Mouse (Mus musculus) megakaryocyte-erythroid progenitor cell, adult 5 weeks (primary cell): ENCODE results near the gene Sdf4. TPM values are rescaled to one million over a fixed set of nuclear protein-coding genes. Genes with fewer than 3 reads are reported as not detected.

Experiments
- polyA plus RNA-seq: library from polyadenylated mRNA; stranded (reverse); fragments of >175 nt; gene quantifications from 2 replicates; pipeline ENCODE4 v1.2.3, GENCODE M21; 2012

Sdf4 gene
- polyA plus RNA-seq = 50.9 and 58.4 TPM in 2 replicates

DNA sequence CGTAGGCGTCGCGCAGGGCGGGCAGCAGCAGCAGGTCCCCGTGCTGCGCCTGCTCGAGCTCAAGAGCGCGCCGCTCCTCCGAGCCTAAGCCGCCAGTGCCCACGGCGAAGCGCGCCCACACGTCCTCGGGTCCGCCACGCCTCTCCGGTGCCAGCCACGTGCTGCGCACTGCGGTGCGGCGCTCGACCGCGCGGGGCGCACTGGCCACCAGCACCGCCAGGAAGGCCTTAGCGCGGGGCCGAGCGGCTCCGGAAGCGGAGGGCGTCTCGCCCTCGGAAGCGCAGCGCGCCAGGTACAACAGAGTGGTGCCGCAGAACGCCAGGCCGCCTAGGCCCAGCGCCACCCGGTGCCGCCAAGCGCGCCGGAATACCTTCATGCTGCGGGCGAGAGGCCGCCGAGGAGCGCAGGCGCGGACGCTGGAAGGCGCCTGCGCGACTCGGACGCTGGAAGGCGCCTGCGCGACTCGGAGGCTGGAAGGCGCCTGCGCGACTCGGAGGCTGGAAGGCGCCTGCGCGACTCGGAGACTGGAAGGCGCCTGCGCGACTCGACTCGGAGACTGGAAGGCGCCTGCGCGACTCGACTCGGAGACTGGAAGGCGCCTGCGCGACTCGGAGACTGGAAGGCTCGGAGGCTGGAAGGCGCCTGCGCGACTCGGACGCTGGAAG lies at the start of gene Sdf4, which contains the start of gene B3galt6:
Sdf4 (plus strand) TSS at position 632 of the 665 bp plus-strand sequence.
B3galt6 (minus strand) TSS at position 409 of the 665 bp plus-strand sequence.

DNA sequence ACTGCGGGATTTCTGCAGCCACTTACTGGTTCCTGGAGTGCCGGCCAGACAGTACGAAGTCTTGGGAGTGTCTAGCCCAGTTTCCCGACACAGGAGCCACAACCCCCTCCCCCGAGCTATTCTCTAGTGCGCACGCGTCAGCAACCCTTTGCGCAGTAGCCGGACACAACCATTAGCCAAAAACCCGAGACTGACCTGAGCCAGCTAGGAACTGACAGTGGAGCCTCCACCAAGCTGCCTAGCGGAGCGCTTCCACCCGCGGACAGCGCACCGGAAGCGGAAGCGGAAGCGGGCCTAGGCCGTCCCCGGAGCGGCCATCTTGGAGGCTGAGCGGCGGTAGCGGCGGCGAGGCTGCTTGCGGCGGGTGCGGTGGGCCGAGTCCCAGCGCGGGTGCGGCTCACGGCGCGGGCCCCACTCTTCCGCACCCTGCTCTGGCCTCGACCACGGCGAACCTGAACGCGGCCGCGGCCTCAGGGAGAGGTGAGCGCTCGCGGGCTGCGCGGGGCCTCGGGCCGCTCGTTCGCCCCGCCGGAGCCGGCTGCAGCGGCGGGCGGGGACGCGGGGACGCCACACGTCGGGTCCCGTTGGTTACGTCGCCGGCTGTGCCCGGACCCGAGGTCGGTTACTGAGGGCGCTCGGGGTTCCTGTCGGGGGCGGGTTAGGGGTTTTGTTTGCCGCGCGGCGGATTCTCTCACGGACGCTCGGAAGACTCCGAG lies 49.0 kb upstream of the Sdf4 start, which contains the start of gene Ube2j2:
Ube2j2 (plus strand) TSS at position 298 of the 716 bp plus-strand sequence.

DNA sequence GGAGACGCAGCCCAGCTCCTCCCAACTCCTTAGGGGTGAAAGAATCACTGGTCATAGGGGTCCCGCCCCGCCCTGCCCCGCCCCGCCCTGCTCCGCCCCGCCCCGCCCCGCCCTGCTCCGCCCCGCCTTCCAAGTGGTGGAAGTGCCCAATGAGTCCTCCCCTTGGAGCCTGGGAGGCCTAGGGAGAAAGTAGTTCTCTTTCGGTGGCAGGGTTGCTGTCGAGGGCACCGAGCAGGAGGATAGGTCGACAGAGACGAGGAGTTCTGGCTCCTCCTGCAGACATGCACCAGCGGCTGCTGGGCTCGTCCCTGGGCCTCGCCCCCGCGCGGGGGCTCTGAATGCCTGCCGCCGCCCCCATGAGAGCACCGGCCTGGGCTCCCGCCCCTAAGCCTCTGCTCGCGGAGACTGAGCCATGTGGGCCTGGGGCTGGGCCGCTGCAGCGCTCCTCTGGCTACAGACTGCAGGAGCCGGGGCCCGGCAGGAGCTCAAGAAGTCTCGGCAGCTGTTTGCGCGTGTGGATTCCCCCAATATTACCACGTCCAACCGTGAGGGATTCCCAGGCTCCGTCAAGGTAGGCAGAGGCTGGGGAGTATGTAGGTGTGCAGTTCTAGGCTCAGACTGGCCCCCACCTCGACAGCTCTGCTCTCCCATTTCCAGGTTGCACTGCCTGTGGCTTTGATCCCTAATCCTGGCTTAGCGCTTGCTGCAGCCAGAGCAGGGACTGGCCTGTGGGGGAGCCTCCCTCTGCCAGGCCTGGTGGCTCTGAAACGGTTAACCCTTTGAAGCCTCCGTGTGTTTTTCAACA lies 30.3 kb upstream of the Sdf4 start, which contains the start of gene C1qtnf12:
C1qtnf12 (plus strand) TSS at position 152 of the 805 bp plus-strand sequence.

DNA sequence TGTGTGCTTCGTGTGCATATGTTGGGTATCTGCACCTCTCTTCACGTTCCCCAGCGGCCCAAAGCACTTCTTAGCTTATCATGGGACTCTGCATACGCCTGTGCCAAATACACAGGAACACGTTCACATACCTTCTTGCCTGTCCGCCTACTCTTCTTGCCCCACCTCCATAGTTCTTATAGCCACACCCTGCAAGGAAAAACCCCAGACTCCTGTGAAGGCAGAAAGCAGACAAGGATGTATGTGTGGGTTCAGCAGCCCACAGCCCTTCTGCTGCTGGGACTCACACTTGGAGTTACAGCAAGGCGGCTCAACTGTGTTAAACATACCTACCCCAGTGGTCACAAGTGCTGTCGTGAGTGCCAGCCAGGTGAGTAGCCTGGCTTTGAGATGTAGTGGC lies 21.0 kb downstream of the Sdf4 start, which contains the start of gene Tnfrsf4:
Tnfrsf4 (plus strand) TSS at position 207 of the 400 bp plus-strand sequence.

DNA sequence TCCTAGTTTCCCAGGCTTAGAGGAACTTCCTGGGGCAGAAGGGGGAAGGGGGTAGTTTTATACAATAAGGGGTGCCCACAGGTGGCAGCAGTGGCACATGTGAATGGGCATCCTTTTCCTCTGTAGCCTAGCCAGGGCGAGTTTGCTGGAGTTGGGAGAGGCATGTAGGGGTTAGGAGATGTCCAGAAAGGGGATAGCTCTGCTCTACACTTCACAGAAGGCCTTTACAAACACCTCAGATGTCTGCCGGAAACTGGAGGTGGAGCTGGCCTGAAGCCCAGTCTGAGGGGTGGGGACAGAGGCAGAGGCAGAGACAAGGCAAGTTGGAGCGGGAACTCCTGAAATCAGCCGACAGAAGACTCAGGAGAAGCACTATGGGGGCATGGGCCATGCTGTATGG lies 33.3 kb downstream of the Sdf4 start, which contains the start of gene Tnfrsf18:
Tnfrsf18 (plus strand) TSS at position 152 of the 400 bp plus-strand sequence.

GRCm38 (mm10) chr4:156059261-156059660 lies 66.6 kb downstream of the Sdf4 start, which contains the start of gene Ttll10:
TSS of gene Ttll10 (minus strand) at chr4:156059414.

Other genes with a start within 250 kb of the Sdf4 start
- gene Atad3a, start 231.8 kb upstream of the Sdf4 start, polyA plus RNA-seq = 56.6 and 80.5 TPM in 2 replicates
- gene Vwa1, start 218.2 kb upstream of the Sdf4 start, polyA plus RNA-seq = 0.02 and 0.09 TPM in 2 replicates
- gene Tmem88b, start 207.0 kb upstream of the Sdf4 start, polyA plus RNA-seq = not detected in 2 replicates
- gene Ankrd65, start 202.4 kb upstream of the Sdf4 start, polyA plus RNA-seq = 0.04 TPM in 1 of 2 replicates, not detected in the other
- 16.8 and 21.1 TPM in 2 replicates for gene Mrpl20, start 190.0 kb upstream of the Sdf4 start, polyA plus RNA-seq
- 31.6 and 49.6 TPM in 2 replicates for gene Ccnl2, start 180.4 kb upstream of the Sdf4 start, polyA plus RNA-seq
- gene Aurkaip1, start 161.6 kb upstream of the Sdf4 start, polyA plus RNA-seq = 234 and 261 TPM in 2 replicates
- 0.96 TPM in 1 of 2 replicates, not detected in the other for gene Mxra8, start 153.2 kb upstream of the Sdf4 start, polyA plus RNA-seq
- 103 and 130 TPM in 2 replicates for gene Dvl1, start 145.5 kb upstream of the Sdf4 start, polyA plus RNA-seq
- gene Tas1r3, start 129.5 kb upstream of the Sdf4 start, polyA plus RNA-seq = 0.14 and 0.22 TPM in 2 replicates
- 2.0 and 2.1 TPM in 2 replicates for gene Cptp, start 123.4 kb upstream of the Sdf4 start, polyA plus RNA-seq
- gene Ints11, start 123.3 kb upstream of the Sdf4 start, polyA plus RNA-seq = 14.7 and 15.3 TPM in 2 replicates
- gene Pusl1, start 101.1 kb upstream of the Sdf4 start, polyA plus RNA-seq = 177 and 183 TPM in 2 replicates
- 39.0 and 51.7 TPM in 2 replicates for gene Acap3, start 101.0 kb upstream of the Sdf4 start, polyA plus RNA-seq
- gene Ube2j2, start 49.0 kb upstream of the Sdf4 start, polyA plus RNA-seq = 133 and 159 TPM in 2 replicates
- 287 and 293 TPM in 2 replicates for gene C1qtnf12, start 30.6 kb upstream of the Sdf4 start, polyA plus RNA-seq
- 4.0 and 5.1 TPM in 2 replicates for gene B3galt6, start 223 bp upstream of the Sdf4 start, polyA plus RNA-seq
- gene Tnfrsf4, start 21.0 kb downstream of the Sdf4 start, polyA plus RNA-seq = 0.81 and 2.3 TPM in 2 replicates
- 4.2 and 7.2 TPM in 2 replicates for gene Tnfrsf18, start 33.3 kb downstream of the Sdf4 start, polyA plus RNA-seq
- not detected in 2 replicates for gene Ttll10, start 66.5 kb downstream of the Sdf4 start, polyA plus RNA-seq
- 9.0 and 10.3 TPM in 2 replicates for gene 9430015G10Rik, start 117.1 kb downstream of the Sdf4 start, polyA plus RNA-seq
- gene Rnf223, start 137.6 kb downstream of the Sdf4 start, polyA plus RNA-seq = 0.26 and 0.55 TPM in 2 replicates
- gene Agrn, start 204.6 kb downstream of the Sdf4 start, polyA plus RNA-seq = 7.6 and 9.0 TPM in 2 replicates
- gene Isg15, start 207.9 kb downstream of the Sdf4 start, polyA plus RNA-seq = 10.6 and 10.7 TPM in 2 replicates
- 2.0 and 2.5 TPM in 2 replicates for gene AW011738, start 210.4 kb downstream of the Sdf4 start, polyA plus RNA-seq
- gene Perm1, start 223.0 kb downstream of the Sdf4 start, polyA plus RNA-seq = 0.04 and 0.05 TPM in 2 replicates
- gene Plekhn1, start 242.0 kb downstream of the Sdf4 start, polyA plus RNA-seq = 32.6 and 41.5 TPM in 2 replicates
- 85.4 and 133 TPM in 2 replicates for gene Noc2l, start 243.1 kb downstream of the Sdf4 start, polyA plus RNA-seq